Mouse (Mus musculus) Muller cell, postnatal 12 days (primary cell): ENCODE measurements around the gene Tnfrsf4.
A peak's percentile ranks its signal among the peaks of the same experiment; 100 is the strongest.

ENCODE experiments used
- DNase-seq: peaks from one replicate; pipeline ENCODE4 v3.0.0-alpha.2; 2015; ENCODE audit errors: inconsistent ontology term

The Tnfrsf4 gene

GRCm38 (mm10) chr4:156013637-156014036 is at the start of gene Tnfrsf4:
Tnfrsf4 (plus strand) TSS chr4:156013843.
- DNase-seq, result no peak

- DNase-seq, result no peak
Measured at GRCm38 (mm10) chr4:155964396-155964795, 49.2 kb upstream of the Tnfrsf4 start.

DNA sequence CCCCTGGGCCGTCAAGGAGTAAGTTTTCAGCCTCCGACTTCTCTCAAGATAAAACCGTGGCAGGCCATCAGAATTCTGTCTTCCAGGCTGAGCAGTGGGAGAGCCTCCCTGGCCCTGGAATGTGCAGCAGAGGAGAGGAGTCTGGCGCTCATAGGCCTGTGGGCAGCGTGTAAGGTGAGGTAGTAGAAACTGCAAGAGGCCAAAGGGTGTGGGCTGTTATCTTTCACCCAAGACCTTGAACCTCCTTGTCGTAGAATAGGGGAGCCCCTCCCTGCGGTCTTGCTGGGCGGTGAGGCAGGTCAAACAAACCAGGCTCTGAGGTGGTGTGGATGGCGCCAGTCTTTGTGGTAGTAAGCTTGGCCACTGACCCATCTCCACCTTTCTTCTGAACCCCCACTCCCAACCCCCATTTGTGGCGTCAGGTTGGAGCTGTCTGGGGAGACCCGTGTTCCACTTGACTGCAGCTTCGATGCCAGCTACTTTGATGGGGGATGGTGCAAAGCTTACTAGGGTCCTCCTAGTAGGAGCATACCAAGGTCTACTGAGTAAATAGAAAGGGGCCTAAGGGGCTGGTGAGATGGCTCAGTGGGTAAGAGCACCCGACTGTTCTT is 44.5 kb upstream of the Tnfrsf4 start:
- no peak for DNase-seq

GRCm38 (mm10) chr4:155970286-155970685 is 43.4 kb upstream of the Tnfrsf4 start:
- DNase-seq, result no peak

DNA sequence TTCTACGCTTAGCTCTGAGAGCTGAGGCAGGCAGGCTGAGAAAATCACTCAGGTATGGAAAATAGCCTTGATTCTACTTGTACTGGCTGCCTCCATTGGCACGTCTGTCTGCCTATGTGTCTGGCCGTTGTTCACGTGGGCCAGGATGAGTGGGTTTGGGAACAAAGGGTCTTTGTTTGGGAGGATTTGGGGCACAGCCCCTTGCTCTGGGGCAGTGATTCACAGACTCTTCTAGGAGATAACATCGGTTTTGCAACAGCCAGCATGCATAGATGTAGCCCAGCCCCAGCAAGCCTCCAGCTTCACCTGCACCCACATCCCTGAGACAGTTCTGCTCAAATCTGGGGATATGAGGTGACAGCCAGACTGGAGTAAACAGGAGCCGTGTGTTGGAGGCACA is 41.0 kb upstream of the Tnfrsf4 start:
- peak; percentile 51 for DNase-seq

GRCm38 (mm10) chr4:155973239-155973638 is 40.4 kb upstream of the Tnfrsf4 start:
- DNase-seq, result no peak

DNA sequence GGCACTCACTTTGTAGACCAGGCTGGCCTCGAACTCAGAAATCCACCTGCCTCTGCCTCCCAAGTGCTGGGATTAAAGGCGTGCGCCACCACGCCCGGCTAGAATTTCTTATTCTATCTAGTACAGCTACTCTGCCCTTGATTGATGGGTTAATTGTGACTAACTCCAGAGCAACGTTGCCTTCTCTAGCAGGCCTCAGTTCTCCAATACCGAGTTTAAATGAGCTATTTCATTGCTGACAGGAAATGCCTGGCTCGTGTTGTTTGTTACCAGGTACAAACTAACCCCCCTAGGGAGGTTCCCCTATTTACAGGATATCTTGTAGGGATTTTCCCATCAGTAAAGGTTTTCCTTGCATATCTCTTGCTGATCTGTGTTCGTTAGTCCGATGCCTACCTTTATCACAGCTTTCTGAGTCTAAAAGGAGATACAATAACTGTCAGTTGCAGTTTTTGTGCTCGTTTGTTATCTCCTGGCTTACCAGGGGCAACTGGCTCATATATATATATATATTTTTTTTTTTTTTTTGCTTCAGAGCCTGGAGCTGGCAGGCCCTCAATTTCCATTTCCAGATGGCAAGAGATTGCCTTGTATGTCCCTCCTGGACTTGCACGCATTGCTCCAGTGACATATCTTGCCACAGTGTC is 32.1 kb upstream of the Tnfrsf4 start:
- DNase-seq, result no peak

GRCm38 (mm10) chr4:155983788-155984187 is 29.9 kb upstream of the Tnfrsf4 start:
- DNase-seq, result no peak

DNA sequence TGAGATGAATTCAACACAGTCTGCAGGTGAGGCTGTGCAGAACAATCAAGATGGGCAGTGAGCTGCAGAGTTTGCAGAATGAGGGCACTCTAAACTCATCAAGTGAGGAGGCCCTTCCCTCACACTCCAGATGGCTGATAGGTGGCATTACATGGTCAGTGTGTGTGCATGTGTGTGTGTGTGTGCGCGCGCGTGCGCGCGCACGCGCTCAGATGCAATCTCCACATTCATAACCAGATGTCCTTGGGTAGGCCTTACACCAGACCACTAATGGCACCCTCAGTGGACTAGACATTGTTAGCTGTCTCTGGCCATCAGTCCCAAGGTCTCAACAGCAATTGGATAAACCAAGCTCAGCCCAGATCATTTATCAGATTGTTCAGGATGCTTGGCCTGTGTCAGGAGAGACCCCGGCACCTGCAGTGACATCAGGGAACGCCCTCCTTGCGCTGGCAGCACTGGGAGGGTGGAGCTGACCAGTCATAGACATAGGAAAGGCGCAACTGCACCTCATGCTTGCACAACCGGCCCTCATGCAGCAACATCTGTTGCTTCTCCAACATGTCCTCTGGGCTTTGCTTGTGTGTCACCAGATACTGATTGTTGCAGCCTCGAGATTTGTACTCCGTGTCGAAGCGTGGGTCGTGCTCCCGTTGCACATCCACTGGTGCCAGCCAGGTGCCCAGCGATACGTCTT is 22.3 kb upstream of the Tnfrsf4 start:
- DNase-seq, result no peak

GRCm38 (mm10) chr4:155991908-155992230 is 21.8 kb upstream of the Tnfrsf4 start:
- no peak for DNase-seq

- DNase-seq, result peak; percentile 94
Measured at GRCm38 (mm10) chr4:155992241-155992905, 21.3 kb upstream of the Tnfrsf4 start, which contains the start of the genes B3galt6 and Sdf4. B3galt6 (minus strand) TSS chr4:155992649. Sdf4 (plus strand) TSS chr4:155992872.

- peak; percentile 95 for DNase-seq
Measured at GRCm38 (mm10) chr4:155992906-155993547, 20.6 kb upstream of the Tnfrsf4 start.

GRCm38 (mm10) chr4:155993606-155994005 is 20.0 kb upstream of the Tnfrsf4 start:
- no peak for DNase-seq

- DNase-seq, result no peak
Measured at GRCm38 (mm10) chr4:156004109-156004508, 9.5 kb upstream of the Tnfrsf4 start.

DNA sequence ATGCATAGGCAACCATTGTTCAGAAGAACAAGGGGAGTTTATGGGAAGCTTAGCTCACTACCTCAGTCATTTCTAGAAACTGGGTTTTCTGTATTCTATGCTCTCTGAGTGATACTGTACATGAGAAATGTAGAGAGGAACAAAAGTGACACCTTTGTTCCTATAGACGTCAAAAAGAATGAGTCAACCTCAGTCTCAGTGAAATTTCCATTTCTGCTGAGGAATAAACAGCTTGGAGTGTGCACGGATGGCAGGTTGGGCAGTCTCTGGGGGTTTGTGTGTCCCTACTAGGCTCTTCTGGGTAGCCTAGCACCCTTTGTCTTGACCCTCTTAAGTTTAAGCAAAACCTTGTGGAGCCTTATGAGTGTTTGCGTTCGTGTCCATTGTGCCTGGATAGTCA is 5.3 kb upstream of the Tnfrsf4 start:
- DNase-seq, result no peak

GRCm38 (mm10) chr4:156014436-156014835 is 793 bp downstream of the Tnfrsf4 start:
- no peak for DNase-seq

DNA sequence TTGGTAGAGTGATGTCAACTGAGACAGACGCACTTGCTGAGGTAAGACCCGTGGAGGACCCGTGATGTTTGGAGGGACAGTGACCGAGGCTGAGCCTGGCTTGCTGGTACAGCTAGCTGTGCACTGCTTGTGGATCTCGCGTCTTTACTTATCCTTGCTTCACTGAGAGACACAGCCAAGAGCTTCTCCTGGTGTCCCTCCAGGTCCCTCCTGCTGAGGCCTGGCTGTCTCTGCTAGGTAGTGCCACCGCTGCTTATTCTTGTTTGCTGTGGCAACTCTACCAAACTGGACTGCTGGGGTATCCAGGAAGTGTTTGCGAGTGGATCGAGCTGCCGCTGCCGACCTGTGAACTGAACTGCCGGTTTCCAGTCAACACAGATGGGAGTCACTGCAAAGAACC is 6.1 kb downstream of the Tnfrsf4 start:
- DNase-seq, result no peak

- DNase-seq, result no peak
Measured at GRCm38 (mm10) chr4:156021381-156021780, 7.7 kb downstream of the Tnfrsf4 start.

- no peak for DNase-seq
Measured at GRCm38 (mm10) chr4:156021942-156022419, 8.3 kb downstream of the Tnfrsf4 start.

- no peak for DNase-seq
Measured at GRCm38 (mm10) chr4:156023520-156023919, 9.9 kb downstream of the Tnfrsf4 start.

GRCm38 (mm10) chr4:156024184-156024583 is 10.5 kb downstream of the Tnfrsf4 start:
- DNase-seq, result no peak

DNA sequence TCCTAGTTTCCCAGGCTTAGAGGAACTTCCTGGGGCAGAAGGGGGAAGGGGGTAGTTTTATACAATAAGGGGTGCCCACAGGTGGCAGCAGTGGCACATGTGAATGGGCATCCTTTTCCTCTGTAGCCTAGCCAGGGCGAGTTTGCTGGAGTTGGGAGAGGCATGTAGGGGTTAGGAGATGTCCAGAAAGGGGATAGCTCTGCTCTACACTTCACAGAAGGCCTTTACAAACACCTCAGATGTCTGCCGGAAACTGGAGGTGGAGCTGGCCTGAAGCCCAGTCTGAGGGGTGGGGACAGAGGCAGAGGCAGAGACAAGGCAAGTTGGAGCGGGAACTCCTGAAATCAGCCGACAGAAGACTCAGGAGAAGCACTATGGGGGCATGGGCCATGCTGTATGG is 12.4 kb downstream of the Tnfrsf4 start, which contains the start of gene Tnfrsf18:
TSS of gene Tnfrsf18 (plus strand) at position 152 of the 400 bp plus-strand sequence.
- DNase-seq, result peak; percentile 17
